9 mouse cellular contexts compared by ENCODE assay signal in the genomic region with DNA sequence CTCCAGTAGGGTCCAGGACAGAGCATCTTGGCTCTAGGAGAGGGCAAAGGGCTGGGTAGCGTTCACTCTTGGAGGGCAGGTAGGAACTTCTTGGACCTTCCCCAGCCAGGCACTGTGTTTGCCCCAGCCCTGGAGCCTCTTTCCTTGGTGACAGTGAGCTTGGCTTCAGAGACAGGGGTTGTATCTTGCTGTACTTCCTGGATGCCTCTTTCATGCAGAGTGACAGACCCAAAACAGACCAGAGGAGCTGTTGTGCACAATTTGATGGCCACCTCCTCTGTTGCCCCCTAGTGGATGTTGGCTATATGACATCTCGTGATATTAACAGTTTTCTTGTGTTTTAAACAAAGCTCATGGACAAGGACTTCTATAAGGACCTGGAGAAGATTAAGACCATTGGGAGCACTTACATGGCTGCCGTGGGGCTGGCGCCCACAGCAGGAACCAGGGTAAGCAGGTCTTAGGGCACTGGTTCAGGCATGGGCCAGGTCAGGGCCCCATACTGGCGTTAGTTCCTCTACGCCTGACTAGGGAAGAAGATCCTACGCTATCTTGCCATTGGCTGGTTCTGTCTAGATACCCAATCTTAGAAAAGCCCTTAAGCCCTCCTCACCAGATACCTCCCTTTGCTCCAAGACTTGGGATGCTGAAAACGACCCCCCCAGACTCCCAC. TPM values are rescaled to one million over a fixed set of nuclear protein-coding genes. Genes with fewer than 3 reads are reported as not detected.
DNase-seq lines count a peak whose midpoint lies in the region; ATAC-seq and TF ChIP-seq lines count a peak whose summit lies in the region.
"Had no signal": no experiment of that assay in that cellular context is flagged by ENCODE, and none has a peak within 500 bp of the region (broad histone marks: within the 10 kb centered on the region; RNA-seq: fewer than 3 reads in every experiment).

No protein-coding gene starts in this region.

- no peaks in the 10 kb centered on the region for H3K4me1 ChIP-seq in embryonic fibroblast, embryonic 13.5 days (ENCODE audit: control insufficient read depth, insufficient read depth, low read length)
- H3K4me1 ChIP-seq in midbrain, embryonic 14.5 days (ENCODE audit: control insufficient read depth, insufficient read depth, low read length), result peaks cover 11% of the 10 kb centered on the region; the same call in 1 of the 2 replicates

- peak; percentile 44; the same call in 1 of the 2 replicates for TF ChIP-seq CTCF in embryonic fibroblast, embryonic 13.5 days (IDR thresholded peaks at IDR 0.05; ENCODE audit: borderline replicate concordance, insufficient read depth, low read length)

- no peaks in the 10 kb centered on the region for H3K27me3 ChIP-seq in midbrain, embryonic 14.5 days (ENCODE audit: control insufficient read depth, insufficient read depth, low read length)

- 0 out of 2 replicates have a peak, but pooled peaks cover 3% of the 10 kb centered on the region for H3K36me3 ChIP-seq in midbrain, embryonic 14.5 days (ENCODE audit: control insufficient read depth, insufficient read depth, low read length)

- no peak overlapping the region for H3K9ac ChIP-seq in midbrain, embryonic 14.5 days (replicated peaks; ENCODE audit: low read length)

- DNase-seq in layer of hippocampus, adult 11-12 months (ENCODE audit: low spot score), result peak; percentile 38
- no peak for DNase-seq in layer of hippocampus, postnatal 36 days
- peak; percentile 81 for DNase-seq in R1 (ENCODE audit: low read depth, low spot score)
- DNase-seq in kidney, postnatal 10 days, result peak; percentile 56
- DNase-seq in midbrain, embryonic 14.5 days, result peak; percentile 80
- peak; percentile 62 for DNase-seq in thymus, postnatal 4 days
- DNase-seq in ovary, postnatal 10 days (ENCODE audit: low spot score), result no peak

- no peak overlapping the region for H3K4me2 ChIP-seq in midbrain, embryonic 14.5 days (ENCODE audit: low read length)

- H3K4me3 ChIP-seq in embryonic fibroblast, embryonic 13.5 days (ENCODE audit: insufficient read depth, low read length), result no peak overlapping the region
- H3K4me3 ChIP-seq in midbrain, embryonic 14.5 days (replicated peaks; ENCODE audit: low read depth, low read length), result no peak overlapping the region

- no peak for TF ChIP-seq POLR2A in embryonic fibroblast, embryonic 13.5 days (IDR thresholded peaks at IDR 0.05; ENCODE audit: low read depth, low read length)

- no peak overlapping the region for H3K27ac ChIP-seq in embryonic fibroblast, embryonic 13.5 days (ENCODE audit: insufficient read depth, low read length)
- H3K27ac ChIP-seq in midbrain, embryonic 14.5 days (replicated peaks; ENCODE audit: low read depth, low read length), result no peak overlapping the region; the same call in 1 of the 2 replicates
- H3K27ac ChIP-seq: macrophage had no signal

- 85% methylated on average over 8 of the region's 8 CpGs for WGBS in midbrain, embryonic 14.5 days

- no peak; the same call in 1 of the 2 replicates for ATAC-seq in midbrain, embryonic 14.5 days (ENCODE audit: low FRiP score, low TSS enrichment)

- no peaks in the 10 kb centered on the region for H3K9me3 ChIP-seq in midbrain, embryonic 14.5 days (ENCODE audit: control insufficient read depth, low read length)

RNA-seq across cellular contexts. Expression of a gene that starts 26.7 kb away (rescaled TPM):
- total RNA-seq in layer of hippocampus, postnatal 36 days (2021), result not detected
- not detected in 2 replicates for polyA plus RNA-seq in embryonic fibroblast, embryonic 13.5 days (2011; ENCODE audit: insufficient read length, low read depth, missing spikeins)
- polyA plus RNA-seq in midbrain, embryonic 14.5 days (2014; fragmentation: Nextera tagmentation; extraction: Ambion mirVana), result not detected in 2 replicates
- polyA plus RNA-seq: macrophage had no signal

RNA-seq across cellular contexts. Expression of a gene that starts 35.9 kb away (rescaled TPM):
- under 1 TPM in 1 of 2 experiments, not detected in 1; 0.22 TPM for total RNA-seq in layer of hippocampus, postnatal 36 days (2021)
- polyA plus RNA-seq in embryonic fibroblast, embryonic 13.5 days (2011; ENCODE audit: insufficient read length, low read depth, missing spikeins), result not detected in 2 replicates
- polyA plus RNA-seq in midbrain, embryonic 14.5 days (2014; fragmentation: Nextera tagmentation; extraction: Ambion mirVana), result 0.13 TPM in 2 replicates
- polyA plus RNA-seq: macrophage had no signal

RNA-seq across cellular contexts. Expression of a gene that starts 52.1 kb away (rescaled TPM):
- 10 to 100 TPM; 11.9 to 15.4 TPM for total RNA-seq in layer of hippocampus, postnatal 36 days (2021)
- polyA plus RNA-seq in embryonic fibroblast, embryonic 13.5 days (2011; ENCODE audit: insufficient read length, low read depth, missing spikeins), result 41.0 and 209 TPM in 2 replicates
- 9.4 and 13.3 TPM in 2 replicates for polyA plus RNA-seq in midbrain, embryonic 14.5 days (2014; fragmentation: Nextera tagmentation; extraction: Ambion mirVana)
- polyA plus RNA-seq: macrophage had no signal

Comparison
In these comparisons a context has a peak if more than half of its experiments do, and no peak if none do; other contexts are left out.
1. DNase-seq: peak in layer of hippocampus, adult 11-12 months (single experiment), R1 (single experiment), kidney, postnatal 10 days (single experiment), midbrain, embryonic 14.5 days (single experiment) and thymus, postnatal 4 days (single experiment); none in layer of hippocampus, postnatal 36 days (0 of 2) and ovary, postnatal 10 days (single experiment).